Mouse (Mus musculus): ENCODE data around the gene Tas2r143. TPM values are rescaled to one million over a fixed set of nuclear protein-coding genes. Genes with fewer than 3 reads are reported as not detected.

Tas2r143 gene
- polyA plus RNA-seq, 1 experiment from 2014 or later: not detected

DNA sequence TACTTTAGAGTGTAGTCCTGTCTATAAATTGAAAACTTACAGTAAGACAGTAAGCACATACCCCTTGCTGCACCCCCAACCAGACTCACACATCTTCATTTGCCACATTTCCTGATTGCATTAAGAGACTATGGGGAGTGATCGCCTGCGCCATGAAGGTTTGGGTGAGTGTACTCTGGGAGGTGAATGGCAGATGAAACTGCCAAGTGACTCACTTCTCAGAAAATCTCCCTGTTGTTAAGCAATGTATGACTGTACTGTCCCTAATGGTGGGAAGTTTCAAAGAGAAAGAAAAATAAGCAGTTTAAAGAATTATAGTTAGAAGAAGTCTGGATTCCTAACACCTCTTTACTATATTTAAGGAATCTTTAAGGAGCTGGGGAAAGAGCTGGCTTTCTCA lies 19.4 kb downstream of the Tas2r143 start:
- Histone ChIP-seq H3K27me3 (replicated peaks; ENCODE audit: control insufficient read depth, insufficient read depth, low read length) (no peaks in the 10 kb centered on the region), H3K36me3 (ENCODE audit: control insufficient read depth, insufficient read depth, low read length) (no peaks in the 10 kb centered on the region), H3K4me1 (ENCODE audit: control insufficient read depth, insufficient read depth, low read depth, low read length) (no peaks in the 10 kb centered on the region), H3K4me2 (ENCODE audit: low read length) (no peak overlapping the region), H3K27ac (ENCODE audit: low read depth, low read length) (no peak overlapping the region), H3K9me3 (ENCODE audit: control insufficient read depth, low read length) (no peaks in the 10 kb centered on the region), H3K9ac (ENCODE audit: low read depth, low read length) (no peak overlapping the region), H3K4me3 (ENCODE audit: low read length) (no peak overlapping the region)
- ATAC-seq: no peak
- 90% methylated on average over 2 of the region's 2 CpGs for WGBS

DNA sequence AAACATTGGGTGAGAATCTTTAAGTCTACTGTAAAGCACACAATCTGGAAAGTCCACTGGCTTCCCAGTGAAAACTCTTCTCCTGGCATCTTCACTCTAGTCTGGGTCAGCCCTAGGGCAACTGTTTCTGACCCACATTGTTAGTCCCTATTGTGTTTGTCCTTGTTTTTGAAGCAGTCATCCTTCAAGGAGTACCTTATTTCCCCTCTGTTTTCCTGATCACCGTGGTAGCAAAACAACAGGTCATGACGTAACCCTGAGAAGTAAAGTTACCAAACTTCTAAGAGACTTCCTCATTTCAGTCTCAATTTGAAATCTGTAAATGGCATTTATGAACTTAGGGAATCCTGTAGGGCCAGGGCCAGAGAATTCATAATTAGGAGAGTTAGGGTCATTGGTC lies 21.4 kb downstream of the Tas2r143 start:
- WGBS: 66% methylated on average over 2 of the region's 2 CpGs

DNA sequence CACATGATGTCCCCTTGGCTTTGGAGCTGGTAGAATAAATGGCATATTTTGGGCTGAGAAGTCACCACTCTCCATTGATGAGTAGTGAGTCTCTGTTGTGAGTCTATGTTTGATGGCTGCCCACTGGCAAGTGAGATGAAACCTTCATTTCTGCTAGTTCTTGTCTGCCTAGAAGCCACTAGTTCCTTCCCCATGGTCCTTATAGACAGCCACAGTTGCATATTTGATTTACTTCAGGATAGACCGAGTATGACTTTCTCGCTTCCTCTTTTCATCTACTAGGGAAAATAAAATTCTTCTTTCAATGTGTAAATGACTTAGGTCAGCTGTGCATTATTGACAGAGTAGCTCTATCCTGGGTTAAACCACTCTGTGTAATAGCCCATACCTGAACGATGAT lies 24.4 kb downstream of the Tas2r143 start:
- no peak for ATAC-seq
- H3K27me3 ChIP-seq (replicated peaks; ENCODE audit: control insufficient read depth, insufficient read depth, low read length): no peaks in the 10 kb centered on the region
- H3K4me3 ChIP-seq (ENCODE audit: low read length): no peak overlapping the region
- 97% methylated on average over 3 of the region's 3 CpGs for WGBS
- no peak overlapping the region for H3K4me2 ChIP-seq (ENCODE audit: low read length)
- no peak overlapping the region for H3K27ac ChIP-seq (ENCODE audit: low read depth, low read length)
- H3K9me3 ChIP-seq (ENCODE audit: control insufficient read depth, low read length): no peaks in the 10 kb centered on the region
- H3K9ac ChIP-seq (ENCODE audit: low read depth, low read length): no peak overlapping the region
- no peaks in the 10 kb centered on the region for H3K36me3 ChIP-seq (ENCODE audit: control insufficient read depth, insufficient read depth, low read length)
- H3K4me1 ChIP-seq (ENCODE audit: control insufficient read depth, insufficient read depth, low read depth, low read length): no peaks in the 10 kb centered on the region

More for the DNA sequence above, 21.4 kb downstream of the Tas2r143 start:
- H3K36me3 ChIP-seq (ENCODE audit: control insufficient read depth, insufficient read depth, low read length): no peaks in the 10 kb centered on the region
- H3K27me3 ChIP-seq (replicated peaks; ENCODE audit: control insufficient read depth, insufficient read depth, low read length): no peaks in the 10 kb centered on the region
- no peak overlapping the region for H3K27ac ChIP-seq (ENCODE audit: low read depth, low read length)
- H3K4me2 ChIP-seq (ENCODE audit: low read length): no peak overlapping the region
- no peaks in the 10 kb centered on the region for H3K9me3 ChIP-seq (ENCODE audit: control insufficient read depth, low read length)
- no peak for ATAC-seq
- no peak overlapping the region for H3K9ac ChIP-seq (ENCODE audit: low read depth, low read length)
- H3K4me1 ChIP-seq (ENCODE audit: control insufficient read depth, insufficient read depth, low read depth, low read length): no peaks in the 10 kb centered on the region
- H3K4me3 ChIP-seq (ENCODE audit: low read length): no peak overlapping the region

DNA sequence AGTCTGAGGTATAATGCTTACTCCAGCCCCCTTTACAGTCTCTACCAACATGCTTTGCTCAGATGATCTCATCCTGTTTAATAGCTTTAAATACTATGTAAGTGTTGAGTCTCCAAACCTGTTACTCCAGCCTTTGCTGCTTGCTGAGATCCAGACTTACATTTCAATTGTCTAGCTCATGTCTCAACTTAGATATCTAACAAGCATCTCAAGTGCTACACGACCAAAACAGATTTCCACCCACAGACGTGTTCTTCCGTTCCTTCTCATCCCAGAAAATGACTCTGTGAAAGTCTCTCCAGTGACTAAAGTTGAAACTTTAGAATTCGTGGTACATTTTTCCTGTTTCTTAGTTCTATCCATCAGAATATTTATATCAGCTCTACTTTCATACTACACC lies 26.3 kb downstream of the Tas2r143 start:
- 87% methylated on average over 4 of the region's 4 CpGs for WGBS
- Histone ChIP-seq H3K36me3 (ENCODE audit: control insufficient read depth, insufficient read depth, low read length) (no peaks in the 10 kb centered on the region), H3K4me1 (ENCODE audit: control insufficient read depth, insufficient read depth, low read depth, low read length) (no peaks in the 10 kb centered on the region), H3K4me3 (ENCODE audit: low read length) (no peak overlapping the region), H3K9me3 (ENCODE audit: control insufficient read depth, low read length) (no peaks in the 10 kb centered on the region), H3K27ac (ENCODE audit: low read depth, low read length) (no peak overlapping the region), H3K9ac (ENCODE audit: low read depth, low read length) (no peak overlapping the region), H3K27me3 (replicated peaks; ENCODE audit: control insufficient read depth, insufficient read depth, low read length) (no peaks in the 10 kb centered on the region), H3K4me2 (ENCODE audit: low read length) (no peak overlapping the region)
- no peak for ATAC-seq

DNA sequence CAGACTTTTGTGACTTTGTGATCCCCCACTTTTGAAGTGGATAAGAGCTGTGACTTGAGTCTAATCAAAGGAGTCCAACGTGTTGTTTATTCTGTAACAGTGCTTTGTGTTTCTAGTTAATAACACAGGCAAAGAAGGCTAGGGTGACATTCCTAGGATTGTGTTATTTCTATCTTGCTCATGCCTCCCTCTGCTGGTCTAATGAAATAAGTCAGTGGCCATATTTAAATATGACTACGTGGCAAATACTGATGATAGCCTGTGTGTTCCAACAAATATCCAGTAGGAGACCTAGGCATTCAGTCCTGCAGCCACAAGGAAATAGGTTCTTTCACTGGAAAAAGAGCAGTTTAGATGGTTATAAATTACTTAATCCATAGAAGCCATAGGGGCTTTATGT lies 33.5 kb downstream of the Tas2r143 start:
- Histone ChIP-seq H3K4me2 (ENCODE audit: low read length) (no peak overlapping the region), H3K27me3 (replicated peaks; ENCODE audit: control insufficient read depth, insufficient read depth, low read length) (no peaks in the 10 kb centered on the region), H3K4me1 (ENCODE audit: control insufficient read depth, insufficient read depth, low read depth, low read length) (no peaks in the 10 kb centered on the region), H3K9ac (ENCODE audit: low read depth, low read length) (no peak overlapping the region), H3K36me3 (ENCODE audit: control insufficient read depth, insufficient read depth, low read length) (no peaks in the 10 kb centered on the region), H3K27ac (ENCODE audit: low read depth, low read length) (no peak overlapping the region), H3K9me3 (ENCODE audit: control insufficient read depth, low read length) (no peaks in the 10 kb centered on the region), H3K4me3 (ENCODE audit: low read length) (no peak overlapping the region)
- 73% methylated on average over 2 of the region's 2 CpGs for WGBS
- ATAC-seq: no peak

DNA sequence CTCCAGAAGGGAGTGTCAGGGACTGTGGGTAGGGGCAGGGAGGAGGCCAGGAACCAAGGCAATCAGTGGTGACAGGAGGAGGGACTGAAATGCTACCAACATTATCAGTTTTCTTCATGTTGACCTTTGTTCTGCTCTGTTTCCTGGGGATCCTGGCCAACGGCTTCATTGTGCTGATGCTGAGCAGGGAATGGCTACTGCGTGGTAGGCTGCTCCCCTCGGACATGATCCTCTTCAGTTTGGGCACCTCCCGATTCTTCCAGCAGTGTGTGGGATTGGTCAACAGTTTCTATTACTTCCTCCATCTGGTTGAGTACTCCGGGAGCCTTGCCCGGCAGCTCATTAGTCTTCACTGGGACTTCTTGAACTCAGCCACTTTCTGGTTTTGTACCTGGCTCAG lies 34.4 kb downstream of the Tas2r143 start, which contains the start of gene Tas2r126:
Tas2r126 (plus strand) TSS at position 90 of the 400 bp plus-strand sequence.
- H3K4me2 ChIP-seq (ENCODE audit: low read length): no peak within 1 kb of the TSS
- H3K9ac ChIP-seq (ENCODE audit: low read depth, low read length): no peak within 1 kb of the TSS
- no peaks in the 10 kb centered on the region for H3K9me3 ChIP-seq (ENCODE audit: control insufficient read depth, low read length)
- H3K4me3 ChIP-seq (ENCODE audit: low read length): no peak within 1 kb of the TSS
- H3K4me1 ChIP-seq (ENCODE audit: control insufficient read depth, insufficient read depth, low read depth, low read length): no peaks in the 10 kb centered on the region
- H3K27ac ChIP-seq (ENCODE audit: low read depth, low read length): no peak within 1 kb of the TSS
- WGBS: 79% methylated on average over 6 of the region's 6 CpGs
- no peaks in the 10 kb centered on the region for H3K27me3 ChIP-seq (replicated peaks; ENCODE audit: control insufficient read depth, insufficient read depth, low read length)
- no peak for ATAC-seq
- H3K36me3 ChIP-seq (ENCODE audit: control insufficient read depth, insufficient read depth, low read length): no peaks in the 10 kb centered on the region

DNA sequence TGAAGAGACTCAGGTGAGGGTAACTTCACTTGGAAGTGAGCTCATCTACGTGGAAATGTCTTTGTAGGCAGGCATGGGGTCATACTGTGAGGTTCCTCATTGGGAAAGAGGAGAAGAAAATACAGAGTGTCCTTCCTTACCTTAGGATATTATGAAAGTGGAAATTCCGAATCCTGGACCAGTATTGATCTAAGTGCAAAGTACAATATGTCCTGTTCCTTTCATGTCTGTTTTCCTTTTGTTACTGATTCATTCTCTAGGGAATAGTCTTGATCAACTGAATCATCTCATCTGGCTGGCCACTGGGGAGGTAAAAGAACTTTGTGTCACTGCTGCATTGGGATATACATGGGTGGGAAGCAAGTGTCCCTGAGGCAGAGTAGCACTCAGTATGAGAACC lies 35.5 kb downstream of the Tas2r143 start:
- Histone ChIP-seq H3K9ac (ENCODE audit: low read depth, low read length) (no peak overlapping the region), H3K27ac (ENCODE audit: low read depth, low read length) (no peak overlapping the region), H3K4me2 (ENCODE audit: low read length) (no peak overlapping the region), H3K27me3 (replicated peaks; ENCODE audit: control insufficient read depth, insufficient read depth, low read length) (no peaks in the 10 kb centered on the region), H3K36me3 (ENCODE audit: control insufficient read depth, insufficient read depth, low read length) (no peaks in the 10 kb centered on the region), H3K9me3 (ENCODE audit: control insufficient read depth, low read length) (no peaks in the 10 kb centered on the region), H3K4me1 (ENCODE audit: control insufficient read depth, insufficient read depth, low read depth, low read length) (no peaks in the 10 kb centered on the region), H3K4me3 (ENCODE audit: low read length) (no peak overlapping the region)
- no peak for ATAC-seq
- 70% methylated on average over 2 of the region's 2 CpGs for WGBS

DNA sequence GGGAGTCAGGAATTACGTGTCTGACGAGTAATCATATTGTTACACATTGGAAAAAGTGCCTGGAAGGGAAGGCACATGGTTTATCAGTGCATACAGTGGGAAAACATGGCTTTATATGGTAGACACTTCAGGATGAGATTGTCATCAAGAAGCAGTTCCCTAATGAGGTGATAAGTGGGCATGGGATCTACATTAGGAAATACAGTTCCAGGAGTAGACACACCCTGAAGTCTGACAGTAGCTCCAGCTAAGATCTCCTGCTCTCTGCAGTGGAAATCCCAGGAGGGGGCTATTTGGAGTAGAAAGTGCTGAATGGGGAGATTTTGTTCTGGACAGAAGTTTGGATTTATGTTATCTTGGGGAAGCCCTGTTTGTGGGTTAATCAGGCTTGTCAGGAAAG lies 41.4 kb downstream of the Tas2r143 start:
- no peak overlapping the region for H3K9ac ChIP-seq (ENCODE audit: low read depth, low read length)
- no peak for ATAC-seq
- no peaks in the 10 kb centered on the region for H3K4me1 ChIP-seq (ENCODE audit: control insufficient read depth, insufficient read depth, low read depth, low read length)
- no peak overlapping the region for H3K4me2 ChIP-seq (ENCODE audit: low read length)
- no peaks in the 10 kb centered on the region for H3K9me3 ChIP-seq (ENCODE audit: control insufficient read depth, low read length)
- no peaks in the 10 kb centered on the region for H3K36me3 ChIP-seq (ENCODE audit: control insufficient read depth, insufficient read depth, low read length)
- no peak overlapping the region for H3K4me3 ChIP-seq (ENCODE audit: low read length)
- WGBS: 79% methylated on average over 2 of the region's 2 CpGs
- H3K27ac ChIP-seq (ENCODE audit: low read depth, low read length): no peak overlapping the region
- H3K27me3 ChIP-seq (replicated peaks; ENCODE audit: control insufficient read depth, insufficient read depth, low read length): no peaks in the 10 kb centered on the region

DNA sequence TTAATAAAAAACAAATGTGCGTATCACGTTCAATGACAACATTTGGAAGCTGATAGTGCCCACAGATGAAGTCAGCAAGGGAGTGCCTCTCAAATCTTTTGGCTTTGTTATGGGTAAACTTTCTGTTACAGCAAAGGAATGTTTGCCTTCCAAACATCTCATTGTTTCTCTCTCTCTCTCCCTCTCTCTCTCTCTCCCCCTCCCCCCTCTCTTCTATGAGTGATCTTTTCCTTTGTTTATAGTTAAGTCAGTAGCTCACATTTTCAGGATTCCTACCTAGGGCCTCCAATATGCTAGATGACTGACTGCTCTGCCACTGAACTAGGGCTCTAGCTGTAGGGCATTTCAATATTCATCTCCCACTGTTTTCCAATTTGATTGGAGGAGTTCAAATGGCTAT lies 44.5 kb downstream of the Tas2r143 start:
- Histone ChIP-seq H3K4me1 (ENCODE audit: control insufficient read depth, insufficient read depth, low read depth, low read length) (no peaks in the 10 kb centered on the region), H3K9me3 (ENCODE audit: control insufficient read depth, low read length) (no peaks in the 10 kb centered on the region), H3K27ac (ENCODE audit: low read depth, low read length) (no peak overlapping the region), H3K27me3 (replicated peaks; ENCODE audit: control insufficient read depth, insufficient read depth, low read length) (no peaks in the 10 kb centered on the region), H3K4me3 (ENCODE audit: low read length) (no peak overlapping the region), H3K36me3 (ENCODE audit: control insufficient read depth, insufficient read depth, low read length) (no peaks in the 10 kb centered on the region), H3K4me2 (ENCODE audit: low read length) (no peak overlapping the region), H3K9ac (ENCODE audit: low read depth, low read length) (no peak overlapping the region)
- ATAC-seq: no peak
- 86% methylated on average over 2 of the region's 2 CpGs for WGBS

DNA sequence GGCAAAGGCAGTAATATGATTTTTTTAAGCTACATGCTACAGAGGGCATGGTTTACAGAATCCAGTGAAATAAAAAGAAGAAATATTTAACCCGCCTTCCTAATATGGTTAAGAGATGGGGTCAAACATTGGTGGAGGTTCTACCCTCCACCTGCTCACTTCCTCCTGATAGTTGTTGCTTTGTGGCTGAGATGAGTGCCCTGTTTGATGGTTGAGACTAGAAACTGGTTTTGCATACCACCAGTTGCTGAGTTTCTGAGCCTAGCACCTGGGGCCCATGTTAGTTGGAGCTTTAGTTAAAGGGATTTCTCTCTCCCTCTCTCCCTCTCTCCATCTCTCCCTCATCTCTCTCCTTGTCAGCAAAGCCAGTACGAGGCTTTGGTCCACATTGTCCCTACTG lies 47.3 kb downstream of the Tas2r143 start:
- Histone ChIP-seq H3K4me3 (ENCODE audit: low read length) (no peak overlapping the region), H3K9ac (ENCODE audit: low read depth, low read length) (no peak overlapping the region), H3K27me3 (replicated peaks; ENCODE audit: control insufficient read depth, insufficient read depth, low read length) (no peaks in the 10 kb centered on the region), H3K4me2 (ENCODE audit: low read length) (no peak overlapping the region), H3K9me3 (ENCODE audit: control insufficient read depth, low read length) (no peaks in the 10 kb centered on the region), H3K27ac (ENCODE audit: low read depth, low read length) (no peak overlapping the region), H3K4me1 (ENCODE audit: control insufficient read depth, insufficient read depth, low read depth, low read length) (no peaks in the 10 kb centered on the region), H3K36me3 (ENCODE audit: control insufficient read depth, insufficient read depth, low read length) (no peaks in the 10 kb centered on the region)
- no peak for ATAC-seq
- 80% methylated on average over 2 of the region's 2 CpGs for WGBS

Measured in hindbrain, embryonic 16.5 days (tissue).